Mouse (Mus musculus): Measurements from ENCODE around the gene Psmd14.

The Psmd14 gene

DNA sequence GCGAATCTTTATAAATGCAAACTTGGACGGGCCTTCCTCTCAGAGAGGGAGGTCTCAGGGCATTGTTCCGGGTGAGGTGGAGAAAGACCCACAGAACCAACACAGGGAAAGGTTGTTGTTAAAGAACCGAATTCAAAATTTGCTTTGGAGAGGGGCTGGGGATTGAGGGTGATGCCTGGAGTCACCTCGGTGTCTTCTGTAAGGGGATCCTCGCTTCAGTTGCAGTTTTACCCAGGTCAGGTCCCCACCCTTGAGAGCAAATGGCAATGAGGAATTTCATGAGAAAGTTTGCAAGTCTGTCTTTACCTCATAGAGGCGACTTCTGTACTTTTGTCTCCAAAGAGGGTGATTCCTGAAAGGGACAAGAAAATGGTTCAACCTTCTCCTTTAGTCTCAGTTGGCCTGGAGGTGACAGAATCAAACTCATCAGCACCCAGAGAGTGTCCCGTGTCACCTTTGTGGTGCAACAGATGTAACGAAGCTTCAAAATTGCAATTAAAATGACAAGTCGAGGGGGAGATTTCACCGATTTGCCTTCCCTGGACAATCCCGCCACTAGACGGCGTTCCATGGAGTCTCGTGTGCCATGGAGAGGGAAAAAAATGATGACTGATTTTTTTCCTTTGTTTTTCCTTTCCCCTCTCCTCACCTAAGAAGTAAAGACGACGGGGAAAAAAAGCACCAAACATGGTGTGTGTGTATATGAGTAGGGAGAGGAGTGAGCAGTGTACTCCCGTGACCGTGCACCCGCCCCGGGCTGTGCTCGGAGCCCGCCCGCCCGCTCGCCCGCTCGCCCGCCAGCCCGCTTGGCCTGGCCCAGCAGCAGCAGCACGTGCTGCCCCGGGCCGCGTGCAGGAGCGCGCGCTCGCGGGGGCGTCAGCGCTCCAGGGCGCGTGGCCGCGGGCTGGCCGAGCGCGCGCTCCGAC is 103.3 kb downstream of the Psmd14 start:
- peak; percentile 11 for DNase-seq

GRCm38 (mm10) chr2:61815583-61816313 is 104.3 kb downstream of the Psmd14 start:
- no peak for DNase-seq

DNA sequence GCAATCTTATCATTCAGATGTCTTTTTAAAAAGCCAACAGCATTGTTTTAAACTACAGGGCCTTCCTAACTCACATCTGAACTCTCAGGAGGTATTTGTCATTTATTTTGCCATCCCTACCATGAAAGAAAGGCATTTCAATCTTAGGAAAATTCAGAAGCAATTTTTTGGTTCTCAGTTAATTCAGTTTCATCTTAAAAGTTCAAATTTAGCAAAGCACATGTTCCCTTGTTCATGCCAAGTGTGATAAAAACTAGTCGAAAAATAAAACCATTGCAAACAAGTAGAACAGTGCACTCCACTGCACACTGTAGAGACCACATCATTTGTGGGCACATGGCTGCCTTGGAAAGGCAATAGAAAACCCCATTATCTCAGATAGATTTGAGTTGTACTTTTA is 106.7 kb downstream of the Psmd14 start:
- DNase-seq: no peak

DNA sequence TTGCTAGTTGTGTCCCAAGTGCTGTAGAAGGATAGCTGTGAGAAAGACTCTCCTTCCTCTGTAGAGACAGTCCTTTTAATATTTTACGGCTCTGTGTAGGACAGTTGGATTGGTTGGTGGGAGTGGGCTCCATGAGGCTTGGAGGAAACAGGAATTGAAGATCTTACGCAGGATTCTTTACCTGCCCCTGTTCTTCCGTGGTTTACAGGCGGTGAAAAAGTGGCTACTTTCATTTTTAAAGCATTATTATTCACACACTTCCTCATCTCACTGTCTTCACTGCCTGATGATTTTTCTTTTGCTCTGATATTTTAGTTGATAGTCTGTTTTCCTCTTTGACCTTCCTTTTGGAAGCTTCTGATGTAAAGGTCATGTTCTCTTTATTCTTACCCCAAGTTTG is 108.7 kb downstream of the Psmd14 start:
- DNase-seq: no peak

GRCm38 (mm10) chr2:61823426-61824140 is 112.1 kb downstream of the Psmd14 start:
- no peak for DNase-seq

DNA sequence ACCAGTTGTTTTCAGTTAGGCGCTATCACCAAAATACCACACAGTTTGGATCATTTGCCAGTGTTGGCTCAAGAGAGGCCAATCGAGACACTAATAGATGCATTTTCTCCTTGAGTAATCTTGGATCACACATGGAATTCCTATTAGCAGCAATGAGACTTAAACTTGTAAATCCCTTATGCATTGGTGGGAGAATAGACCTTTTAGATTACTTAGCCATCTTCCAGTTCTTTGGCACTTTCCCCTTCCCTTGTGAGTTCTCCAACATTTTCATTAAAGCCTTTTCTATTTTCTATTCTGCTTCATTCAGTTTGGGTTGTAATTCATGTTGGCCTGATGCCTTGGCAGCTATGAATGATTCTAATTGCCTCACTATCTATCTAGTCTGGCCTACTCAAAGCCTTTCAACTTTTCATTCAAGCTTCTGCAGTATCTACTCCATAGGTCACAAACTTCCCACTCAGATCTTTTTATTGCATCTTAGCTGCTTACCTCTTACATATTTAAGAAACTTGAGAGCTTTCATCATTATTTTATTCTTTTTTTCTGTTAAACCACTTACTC is 125.8 kb downstream of the Psmd14 start:
- DNase-seq: no peak

Data from kidney, adult 18-20 months (tissue).